Mouse (Mus musculus): ENCODE measurements around the gene Larp6. TPM values are rescaled to one million over a fixed set of nuclear protein-coding genes. Genes with fewer than 3 reads are reported as not detected.

Larp6 gene
- total and polyA plus RNA-seq, 3 experiments = not detected

DNA sequence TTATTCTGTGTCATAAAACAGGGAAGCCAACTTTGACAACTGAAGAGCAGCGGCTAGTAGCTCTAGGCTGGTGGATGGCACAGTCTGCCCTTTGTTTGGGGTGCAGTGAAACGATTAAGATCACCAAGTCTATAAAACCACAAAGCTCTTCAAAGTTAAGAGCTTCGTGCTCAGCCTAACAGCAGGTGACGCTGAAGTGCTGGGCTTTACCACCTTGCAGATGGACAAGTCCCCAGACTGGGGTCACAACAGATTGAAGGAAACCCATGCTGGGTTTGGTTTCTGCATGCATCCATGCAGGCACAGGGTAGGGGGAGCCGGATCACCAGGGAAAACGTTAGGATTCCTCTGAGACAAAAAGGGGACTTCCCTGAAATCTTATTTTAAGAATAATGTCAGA lies 33.8 kb downstream of the Larp6 start:
- dilution Hi-C loops (cut with MboI; ENCODE audit: extremely low pct_ligation_motif_present, extremely low pct_unique_long_range_greater_than_20kb, low sequenced_read_pairs) = no loop called here
- no peaks in the 10 kb centered on the region for H3K4me1 ChIP-seq (ENCODE audit: control insufficient read depth in 1 of 2, insufficient read depth in 2 of 2)

DNA sequence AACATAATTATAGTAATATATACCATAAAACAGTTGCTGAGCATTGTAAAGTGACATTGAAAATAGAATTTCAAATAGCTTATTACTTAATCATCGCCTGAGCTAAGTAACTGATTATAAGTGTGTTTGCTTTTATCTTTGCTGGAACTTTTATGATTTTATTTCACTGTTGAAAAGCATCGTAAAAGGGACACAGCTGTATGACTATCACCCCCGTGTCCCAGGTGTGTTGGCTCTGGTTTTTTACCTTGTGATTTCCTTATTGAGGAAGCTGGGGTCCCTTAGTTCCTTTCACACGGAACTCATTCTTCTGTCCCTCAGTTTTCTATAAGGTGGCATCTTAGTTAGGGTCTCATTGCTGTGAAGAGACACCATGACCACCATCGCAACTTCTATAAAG lies 34.9 kb downstream of the Larp6 start:
- Histone ChIP-seq H3K9me3 (replicated peaks; ENCODE audit: low read length) (peaks cover 3% of the 10 kb centered on the region), H3K9ac (ENCODE audit: insufficient read depth, low read depth) (no peak overlapping the region), H3K4me3 (replicated peaks in 1 of 3; ENCODE audit: low read depth in 2 of 3, low read length in 2 of 3, poor library complexity in 1 of 3) (no peak overlapping the region), H3K36me3 (replicated peaks in 1 of 2; ENCODE audit: control insufficient read depth in 1 of 2, insufficient read depth in 1 of 2, low read length in 1 of 2) (no peaks in the 10 kb centered on the region), H3K27me3 (replicated peaks) (no peaks in the 10 kb centered on the region), H3K27ac (ENCODE audit: insufficient read depth, low read depth) (no peak overlapping the region), H3K4me1 (ENCODE audit: control insufficient read depth in 1 of 2, insufficient read depth in 2 of 2) (no peaks in the 10 kb centered on the region), H3K79me2 (replicated peaks; ENCODE audit: control insufficient read depth, extremely low read depth, insufficient read depth, poor library complexity, severe bottlenecking) (no peaks in the 10 kb centered on the region), H3K4me2 (ENCODE audit: insufficient read depth, low read depth, poor library complexity, severe bottlenecking) (no peak overlapping the region)
- dilution Hi-C loops (cut with MboI; ENCODE audit: extremely low pct_ligation_motif_present, extremely low pct_unique_long_range_greater_than_20kb, low sequenced_read_pairs) = no loop called here
- DNase-seq (ENCODE audit: extremely low read depth) = no peak
- in situ Hi-C loops (cut with MboI; ENCODE audit: low pct_ligation_motif_present, low pct_unique_long_range_greater_than_20kb, low sequenced_read_pairs) = no loop called here
- TF ChIP-seq MYC (IDR thresholded peaks at IDR 0.05; ENCODE audit: low read depth, low read length) (no peak), RAD21 (IDR thresholded peaks at IDR 0.05; ENCODE audit: low read depth, low read length) (no peak)

More for the DNA sequence above, 33.8 kb downstream of the Larp6 start:
- Histone ChIP-seq H3K36me3 (replicated peaks in 1 of 2; ENCODE audit: control insufficient read depth in 1 of 2, insufficient read depth in 1 of 2, low read length in 1 of 2) (no peaks in the 10 kb centered on the region), H3K9ac (ENCODE audit: insufficient read depth, low read depth) (no peak overlapping the region), H3K79me2 (replicated peaks; ENCODE audit: control insufficient read depth, extremely low read depth, insufficient read depth, poor library complexity, severe bottlenecking) (no peaks in the 10 kb centered on the region), H3K4me2 (ENCODE audit: insufficient read depth, low read depth, poor library complexity, severe bottlenecking) (no peak overlapping the region), H3K27me3 (replicated peaks) (no peaks in the 10 kb centered on the region), H3K4me3 (replicated peaks in 1 of 3; ENCODE audit: low read depth in 2 of 3, low read length in 2 of 3, poor library complexity in 1 of 3) (no peak overlapping the region), H3K9me3 (replicated peaks; ENCODE audit: low read length) (peaks cover 3% of the 10 kb centered on the region), H3K27ac (ENCODE audit: insufficient read depth, low read depth) (no peak overlapping the region)
- in situ Hi-C loops (cut with MboI; ENCODE audit: low pct_ligation_motif_present, low pct_unique_long_range_greater_than_20kb, low sequenced_read_pairs) = no loop called here
- TF ChIP-seq ELF1 (IDR thresholded peaks at IDR 0.05; ENCODE audit: low read depth, low read length) (no peak), ZC3H11A (IDR thresholded peaks at IDR 0.05; ENCODE audit: low read depth, low read length) (no peak), NRF1 (IDR thresholded peaks at IDR 0.05; ENCODE audit: low read depth, low read length) (no peak), RCOR1 (conservative IDR thresholded peaks at IDR 0.05; ENCODE audit: low read depth, low read length) (no peak), POLR2AphosphoS2 (IDR thresholded peaks at IDR 0.05; ENCODE audit: low read depth, low read length) (no peak), SIN3A (IDR thresholded peaks at IDR 0.05; ENCODE audit: low read length) (no peak), EP300 (IDR thresholded peaks at IDR 0.05; ENCODE audit: low read length) (no peak), UBTF (IDR thresholded peaks at IDR 0.05; ENCODE audit: low read depth, low read length) (no peak), MXI1 (IDR thresholded peaks at IDR 0.05; ENCODE audit: low read depth, low read length) (no peak), E2F4 (IDR thresholded peaks at IDR 0.05; ENCODE audit: insufficient replicate concordance, low read depth, low read length) (no peak), ZKSCAN1 (IDR thresholded peaks at IDR 0.05; ENCODE audit: borderline replicate concordance, low read depth, low read length) (no peak), ETS1 (conservative IDR thresholded peaks at IDR 0.05; ENCODE audit: low read depth, low read length) (no peak), MAX (IDR thresholded peaks at IDR 0.05; ENCODE audit: low read length) (no peak), KAT2A (IDR thresholded peaks at IDR 0.05; ENCODE audit: insufficient replicate concordance, low read length) (no peak), RAD21 (IDR thresholded peaks at IDR 0.05; ENCODE audit: low read depth, low read length) (no peak), SMC3 (IDR thresholded peaks at IDR 0.05; ENCODE audit: low read depth, low read length) (no peak)
- no peak for DNase-seq (ENCODE audit: extremely low read depth)
